Mouse (Mus musculus): ENCODE results near the gene 9230112D13Rik. TPM values are rescaled to one million over a fixed set of nuclear protein-coding genes. Genes with fewer than 3 reads are reported as not detected.

The 9230112D13Rik gene
- total and polyA plus RNA-seq, 3 experiments = 1.6 to 1.9 (median 1.7) TPM

- H3K27me3 ChIP-seq (replicated peaks) = no peaks in the 10 kb centered on the region
- H3K9ac ChIP-seq (ENCODE audit: insufficient read depth, low read depth) = no peak overlapping the region
- H3K4me1 ChIP-seq (ENCODE audit: control insufficient read depth in 1 of 2, insufficient read depth in 2 of 2) = peaks cover 2 to 3% of the 10 kb centered on the region in 2 experiments; a peak in 2 of 4 replicates
- in situ Hi-C loops (cut with MboI; ENCODE audit: low pct_ligation_motif_present, low pct_unique_long_range_greater_than_20kb, low sequenced_read_pairs) = no loop called here
- H3K4me2 ChIP-seq (ENCODE audit: insufficient read depth, low read depth, poor library complexity, severe bottlenecking) = no peak overlapping the region
- no peak overlapping the region for H3K27ac ChIP-seq (ENCODE audit: insufficient read depth, low read depth)
- H3K9me3 ChIP-seq (replicated peaks; ENCODE audit: low read length) = no peaks in the 10 kb centered on the region
- dilution Hi-C loops (cut with MboI; ENCODE audit: extremely low pct_ligation_motif_present, extremely low pct_unique_long_range_greater_than_20kb, low sequenced_read_pairs) = no loop called here
- DNase-seq (ENCODE audit: extremely low read depth) = no peak
- no peak for TF ChIP-seq PAX5 (IDR thresholded peaks at IDR 0.05; ENCODE audit: low read length)
- TF ChIP-seq SMC3 (IDR thresholded peaks at IDR 0.05; ENCODE audit: low read depth, low read length) = no peak
- TF ChIP-seq MAX (IDR thresholded peaks at IDR 0.05; ENCODE audit: low read length) = no peak
- no peak for TF ChIP-seq CHD1 (IDR thresholded peaks at IDR 0.05; ENCODE audit: low read depth, low read length)
- TF ChIP-seq GABPA (IDR thresholded peaks at IDR 0.05; ENCODE audit: insufficient replicate concordance, low read depth, low read length) = no peak
- TF ChIP-seq BHLHE40 (IDR thresholded peaks at IDR 0.05; ENCODE audit: low read depth, low read length) = no peak
- TF ChIP-seq MAFK (IDR thresholded peaks at IDR 0.05; ENCODE audit: insufficient replicate concordance, low read length) = no peak
- TF ChIP-seq ETS1 (conservative IDR thresholded peaks at IDR 0.05; ENCODE audit: low read depth, low read length) = no peak
- no peak for TF ChIP-seq POLR2AphosphoS2 (IDR thresholded peaks at IDR 0.05; ENCODE audit: low read depth, low read length)
- no peak for TF ChIP-seq MAZ (IDR thresholded peaks at IDR 0.05; ENCODE audit: low read depth, low read length)
- no peak for TF ChIP-seq POLR2A (IDR thresholded peaks at IDR 0.05; ENCODE audit: low read depth, low read length)
- no peak for TF ChIP-seq NELFE (IDR thresholded peaks at IDR 0.05; ENCODE audit: low read depth, low read length)
- TF ChIP-seq UBTF (IDR thresholded peaks at IDR 0.05; ENCODE audit: low read depth, low read length) = no peak
- TF ChIP-seq RAD21 (IDR thresholded peaks at IDR 0.05; ENCODE audit: low read depth, low read length) = no peak
- TF ChIP-seq JUND (conservative IDR thresholded peaks at IDR 0.05; ENCODE audit: low read depth, low read length) = no peak
- TF ChIP-seq NRF1 (IDR thresholded peaks at IDR 0.05; ENCODE audit: low read depth, low read length) = no peak
- no peak for TF ChIP-seq ZC3H11A (IDR thresholded peaks at IDR 0.05; ENCODE audit: low read depth, low read length)
- no peak for TF ChIP-seq IRF4 (IDR thresholded peaks at IDR 0.05; ENCODE audit: low read depth, low read length)
- H3K36me3 ChIP-seq (replicated peaks in 1 of 2; ENCODE audit: control insufficient read depth in 1 of 2, insufficient read depth in 1 of 2, low read length in 1 of 2) = no peaks in the 10 kb centered on the region
- H3K4me3 ChIP-seq (replicated peaks in 1 of 3; ENCODE audit: low read depth in 2 of 3, low read length in 2 of 3, poor library complexity in 1 of 3) = no peak overlapping the region
- no peaks in the 10 kb centered on the region for H3K79me2 ChIP-seq (replicated peaks; ENCODE audit: control insufficient read depth, extremely low read depth, insufficient read depth, poor library complexity, severe bottlenecking)
These were observed 30.9 kb upstream of the 9230112D13Rik start for GRCm38 (mm10) chr14:34553470-34553869.

DNA sequence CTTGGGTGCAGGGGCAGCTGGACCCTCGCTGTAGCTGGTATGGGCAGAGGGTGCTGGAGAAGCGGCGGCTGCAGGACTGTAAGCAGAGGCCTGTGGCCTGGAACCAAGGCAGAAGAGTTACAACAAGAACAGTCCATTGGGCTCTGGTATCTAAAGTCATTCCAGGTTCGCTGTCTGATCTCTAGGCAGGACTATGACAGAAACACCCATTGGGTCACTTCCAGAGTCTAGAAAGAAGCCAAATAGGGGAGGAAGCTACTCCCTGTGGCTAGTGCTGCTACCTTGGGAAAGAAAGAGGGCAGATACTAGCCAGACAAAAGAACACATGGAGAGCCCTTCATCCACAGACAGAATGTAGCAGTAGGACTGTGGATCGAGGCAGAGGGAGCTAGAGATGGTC is 29.6 kb upstream of the 9230112D13Rik start:
- in situ Hi-C loops (cut with MboI; ENCODE audit: low pct_ligation_motif_present, low pct_unique_long_range_greater_than_20kb, low sequenced_read_pairs) = no loop called here

More for the DNA sequence above, 29.6 kb upstream of the 9230112D13Rik start:
- Histone ChIP-seq H3K27me3 (replicated peaks) (no peaks in the 10 kb centered on the region), H3K9ac (ENCODE audit: insufficient read depth, low read depth) (no peak overlapping the region), H3K4me3 (replicated peaks in 1 of 3; ENCODE audit: low read depth in 2 of 3, low read length in 2 of 3, poor library complexity in 1 of 3) (no peak overlapping the region), H3K36me3 (replicated peaks in 1 of 2; ENCODE audit: control insufficient read depth in 1 of 2, insufficient read depth in 1 of 2, low read length in 1 of 2) (no peaks in the 10 kb centered on the region), H3K4me1 (ENCODE audit: control insufficient read depth in 1 of 2, insufficient read depth in 2 of 2) (peaks cover 2 to 5% of the 10 kb centered on the region in 2 experiments; a peak in 2 of 4 replicates), H3K4me2 (ENCODE audit: insufficient read depth, low read depth, poor library complexity, severe bottlenecking) (no peak overlapping the region), H3K27ac (ENCODE audit: insufficient read depth, low read depth) (no peak overlapping the region), H3K9me3 (replicated peaks; ENCODE audit: low read length) (no peaks in the 10 kb centered on the region), H3K79me2 (replicated peaks; ENCODE audit: control insufficient read depth, extremely low read depth, insufficient read depth, poor library complexity, severe bottlenecking) (no peaks in the 10 kb centered on the region)
- dilution Hi-C loops (cut with MboI; ENCODE audit: extremely low pct_ligation_motif_present, extremely low pct_unique_long_range_greater_than_20kb, low sequenced_read_pairs) = no loop called here
- DNase-seq (ENCODE audit: extremely low read depth) = no peak
- no peak for TF ChIP-seq RAD21 (IDR thresholded peaks at IDR 0.05; ENCODE audit: low read depth, low read length)
